Mouse (Mus musculus) MEL (cell line): ENCODE measurements around the gene 1110051M20Rik.

Experiments
- CTCF ChIP-seq, 3 experiments: IDR thresholded peaks in 2 of 3; conservative IDR thresholded peaks in 1 of 3; 2 replicates each; pipeline ENCODE4 v1.5.1; 2011 to 2012; ENCODE audit warnings: low read length in 3 of 3, low read depth in 2 of 3, mild to moderate bottlenecking in 2 of 3, improper control_type of control experiment in 1 of 3, inconsistent platforms in 1 of 3, mixed read lengths in 1 of 3, moderate library complexity in 1 of 3; ENCODE audit not compliant: control insufficient read depth in 1 of 3, insufficient read depth in 1 of 3, poor library complexity in 1 of 3, severe bottlenecking in 1 of 3
- ELF1 ChIP-seq: IDR thresholded peaks from 2 replicates; pipeline ENCODE4 v1.6.1; 2014; ENCODE audit warnings: low read depth, mild to moderate bottlenecking, inconsistent platforms, low read length, improper control_type of control experiment, moderate library complexity
- GATA1 ChIP-seq: IDR thresholded peaks from 2 replicates; pipeline ENCODE4 v1.6.1; 2011; ENCODE audit warnings: low read depth, low read length, improper control_type of control experiment
- MAFK ChIP-seq: IDR thresholded peaks from 2 replicates; pipeline ENCODE4 v1.6.1; 2011; ENCODE audit warnings: low read depth, mild to moderate bottlenecking, low read length, improper control_type of control experiment, borderline replicate concordance
- MAX ChIP-seq: IDR thresholded peaks from 2 replicates; pipeline ENCODE4 v1.6.1; 2011; ENCODE audit warnings: low read length, improper control_type of control experiment
- NELFE ChIP-seq: IDR thresholded peaks from 2 replicates; pipeline ENCODE4 v1.6.1; 2011; ENCODE audit warnings: low read depth, low read length, improper control_type of control experiment
- POLR2A ChIP-seq, 2 experiments: IDR thresholded peaks; 2 replicates each; pipeline ENCODE4 v1.6.1; 2011 to 2012; ENCODE audit warnings: low read length in 2 of 2, mild to moderate bottlenecking in 2 of 2, control low read depth in 1 of 2, improper control_type of control experiment in 1 of 2, low read depth in 1 of 2, moderate library complexity in 1 of 2; ENCODE audit not compliant: control insufficient read depth in 1 of 2, insufficient read depth in 1 of 2, poor library complexity in 1 of 2
- TAL1 ChIP-seq: IDR thresholded peaks from 2 replicates; pipeline ENCODE4 v1.6.1; 2012; ENCODE audit warnings: mild to moderate bottlenecking, inconsistent platforms, low read length, moderate library complexity, mixed read lengths
- USF1 ChIP-seq: IDR thresholded peaks from 2 replicates; pipeline ENCODE4 v1.6.1; 2014; ENCODE audit warnings: low read depth, mild to moderate bottlenecking, inconsistent platforms, low read length, improper control_type of control experiment, moderate library complexity

GRCm38 (mm10) chr2:91388738-91389137 lies 55.8 kb downstream of the 1110051M20Rik start:
- no peak for TF ChIP-seq CTCF (IDR thresholded peaks at IDR 0.05 in 2 of 3, conservative IDR thresholded peaks at IDR 0.05 in 1 of 3; ENCODE audit: control insufficient read depth in 1 of 3, insufficient read depth in 1 of 3, low read depth in 2 of 3, low read length in 3 of 3, poor library complexity in 1 of 3, severe bottlenecking in 1 of 3)
- TF ChIP-seq ELF1: no peak
- no peak for TF ChIP-seq MAFK
- TF ChIP-seq USF1: peak; percentile 81
- TF ChIP-seq GATA1: peak; percentile 86
- no peak for TF ChIP-seq MAX
- no peak for TF ChIP-seq NELFE
- no peak for TF ChIP-seq POLR2A (IDR thresholded peaks at IDR 0.05; ENCODE audit: control insufficient read depth in 1 of 2, insufficient read depth in 1 of 2, low read depth in 1 of 2, low read length in 2 of 2, poor library complexity in 1 of 2)
- TF ChIP-seq TAL1: peak; percentile 51
